9 mouse cellular contexts compared by ENCODE assay signal in genomic region chr4:134246719-134247258, GRCm38 (mm10). TPM values are rescaled to one million over a fixed set of nuclear protein-coding genes. Genes with fewer than 3 reads are reported as not detected.
DNase-seq lines count a peak whose midpoint lies in the region; ATAC-seq and TF ChIP-seq lines count a peak whose summit lies in the region.
"Had no signal": no experiment of that assay in that cellular context is flagged by ENCODE, and none has a peak within 500 bp of the region (broad histone marks: within the 10 kb centered on the region; RNA-seq: fewer than 3 reads in every experiment).

Gene Gm30191, plus strand, starts transcription at chr4:134246935.

- H3K27ac ChIP-seq in heart, embryonic 12.5 days (ENCODE audit: poor library complexity, severe bottlenecking) = no peak within 1 kb of the TSS
- no peak within 1 kb of the TSS for H3K27ac ChIP-seq in heart, adult 2 months
- H3K27ac ChIP-seq in MEL (ENCODE audit: control insufficient read depth, low read depth, low read length) = no peak within 1 kb of the TSS
- no peak within 1 kb of the TSS; the same call in 1 of the 2 replicates for H3K27ac ChIP-seq in forebrain, embryonic 15.5 days (replicated peaks)
- no peak within 1 kb of the TSS for H3K27ac ChIP-seq in liver, embryonic 14.5 days

- TF ChIP-seq CTCF in heart, adult 2 months (IDR thresholded peaks at IDR 0.05) = no peak
- TF ChIP-seq CTCF in MEL (IDR thresholded peaks at IDR 0.05 in 2 of 3, conservative IDR thresholded peaks at IDR 0.05 in 1 of 3; ENCODE audit: control insufficient read depth in 1 of 3, insufficient read depth in 1 of 3, low read depth in 2 of 3, low read length in 3 of 3, poor library complexity in 1 of 3, severe bottlenecking in 1 of 3) = no peak
- no peak for TF ChIP-seq CTCF in liver, embryonic 14.5 days (IDR thresholded peaks at IDR 0.05; ENCODE audit: low read depth)

- no peaks in the 10 kb centered on the region for H3K9me3 ChIP-seq in heart, embryonic 12.5 days (replicated peaks)
- H3K9me3 ChIP-seq in MEL (replicated peaks; ENCODE audit: insufficient read depth, low read length) = no peaks in the 10 kb centered on the region
- H3K9me3 ChIP-seq in forebrain, embryonic 15.5 days = no peaks in the 10 kb centered on the region
- H3K9me3 ChIP-seq in liver, embryonic 14.5 days (ENCODE audit: control insufficient read depth, low read length) = no peaks in the 10 kb centered on the region

- TF ChIP-seq RAD21 in MEL (IDR thresholded peaks at IDR 0.05; ENCODE audit: low read depth, low read length) = no peak

- H3K4me3 ChIP-seq in heart, embryonic 12.5 days = peak within 1 kb of the TSS; percentile 78
- no peak within 1 kb of the TSS for H3K4me3 ChIP-seq in heart, adult 2 months
- peak within 1 kb of the TSS; percentile 49 to 64 for H3K4me3 ChIP-seq in MEL (ENCODE audit: control insufficient read depth in 1 of 2, insufficient read depth in 1 of 2, low read depth in 2 of 2, low read length in 2 of 2)
- H3K4me3 ChIP-seq in forebrain, embryonic 15.5 days = peak within 1 kb of the TSS; percentile 84
- H3K4me3 ChIP-seq in liver, embryonic 14.5 days (ENCODE audit: insufficient read depth in 1 of 2, low read depth in 2 of 2, low read length in 2 of 2) = peak within 1 kb of the TSS in 1 of 2 experiments; percentile 84; a peak in 2 of 4 replicates

- H3K36me3 ChIP-seq in heart, embryonic 12.5 days = no peaks in the 10 kb centered on the region
- no peaks in the 10 kb centered on the region for H3K36me3 ChIP-seq in heart, adult 2 months (ENCODE audit: control insufficient read depth, insufficient read depth, low read length)
- H3K36me3 ChIP-seq in MEL (ENCODE audit: control insufficient read depth in 1 of 2, insufficient read depth in 2 of 2, low read length in 2 of 2) = peaks cover 0 to 3% of the 10 kb centered on the region in 2 experiments; a peak in 2 of 4 replicates
- no peaks in the 10 kb centered on the region for H3K36me3 ChIP-seq in forebrain, embryonic 15.5 days
- H3K36me3 ChIP-seq in liver, embryonic 14.5 days (replicated peaks; ENCODE audit: control insufficient read depth, insufficient read depth, low read depth) = no peaks in the 10 kb centered on the region

- H3K27me3 ChIP-seq in heart, embryonic 12.5 days (replicated peaks) = peaks cover 48% of the 10 kb centered on the region
- no peaks in the 10 kb centered on the region for H3K27me3 ChIP-seq in heart, adult 2 months (ENCODE audit: control insufficient read depth, insufficient read depth, low read length)
- no peaks in the 10 kb centered on the region for H3K27me3 ChIP-seq in MEL (ENCODE audit: control insufficient read depth in 1 of 2, insufficient read depth in 2 of 2, low read length in 2 of 2)
- H3K27me3 ChIP-seq in forebrain, embryonic 15.5 days = peaks cover 47% of the 10 kb centered on the region
- H3K27me3 ChIP-seq in liver, embryonic 14.5 days (ENCODE audit: control insufficient read depth, insufficient read depth, low read length) = peaks cover 43% of the 10 kb centered on the region

- intact Hi-C loops in heart, adult 2 months (cut with DNase I) = loop anchor here (5.0 kb wide), 1 partner anchor 221 kb away; the partner anchor contains the start of gene Stmn1

- H3K9ac ChIP-seq in heart, embryonic 12.5 days = peak within 1 kb of the TSS; percentile 57
- H3K9ac ChIP-seq in heart, adult 2 months (ENCODE audit: low read depth, low read length) = no peak within 1 kb of the TSS
- H3K9ac ChIP-seq in MEL (ENCODE audit: control insufficient read depth, low read depth, low read length, poor library complexity, severe bottlenecking) = peak within 1 kb of the TSS; percentile 69
- peak within 1 kb of the TSS; percentile 88; the same call in 1 of the 2 replicates for H3K9ac ChIP-seq in forebrain, embryonic 15.5 days (replicated peaks)
- H3K9ac ChIP-seq in liver, embryonic 14.5 days (replicated peaks) = no peak within 1 kb of the TSS

- no peak for TF ChIP-seq POLR2A in heart, adult 2 months (IDR thresholded peaks at IDR 0.05; ENCODE audit: insufficient read depth, low read depth, low read length)
- no peak for TF ChIP-seq POLR2A in MEL (IDR thresholded peaks at IDR 0.05; ENCODE audit: control insufficient read depth in 1 of 2, insufficient read depth in 1 of 2, low read depth in 1 of 2, low read length in 2 of 2, poor library complexity in 1 of 2)

- 73% methylated on average over 7 of the region's 7 CpGs for WGBS in heart, embryonic 12.5 days
- WGBS in heart, adult 2 months = 74% methylated on average over 7 of the region's 7 CpGs
- WGBS in forebrain, embryonic 15.5 days = 72% methylated on average over 7 of the region's 7 CpGs
- WGBS in liver, embryonic 14.5 days (ENCODE audit: insufficient replicate concordance) = 65% methylated on average over 7 of the region's 7 CpGs

- no peaks in the 10 kb centered on the region for H3K79me2 ChIP-seq in heart, adult 2 months (replicated peaks; ENCODE audit: control insufficient read depth, insufficient read depth, low read length)
- peaks cover 10% of the 10 kb centered on the region for H3K79me2 ChIP-seq in MEL (ENCODE audit: control insufficient read depth, insufficient read depth, low read length, poor library complexity)

- peaks cover 36% of the 10 kb centered on the region for H3K4me1 ChIP-seq in heart, embryonic 12.5 days (replicated peaks)
- peaks cover 4% of the 10 kb centered on the region for H3K4me1 ChIP-seq in heart, adult 2 months (ENCODE audit: control insufficient read depth, insufficient read depth, low read length)
- peaks cover 2 to 17% of the 10 kb centered on the region in 2 experiments; a peak in 3 of 4 replicates for H3K4me1 ChIP-seq in MEL (ENCODE audit: control insufficient read depth in 1 of 2, insufficient read depth in 2 of 2, low read length in 2 of 2)
- peaks cover 48% of the 10 kb centered on the region for H3K4me1 ChIP-seq in forebrain, embryonic 15.5 days
- H3K4me1 ChIP-seq in liver, embryonic 14.5 days (replicated peaks; ENCODE audit: control insufficient read depth in 2 of 2, insufficient read depth in 2 of 2, low read length in 1 of 2) = peaks cover 2 to 3% of the 10 kb centered on the region in 2 experiments; a peak in 2 of 4 replicates

- no peak for DNase-seq in heart, adult 2 months
- no peak for DNase-seq in MEL (ENCODE audit: low read depth, low spot score)
- DNase-seq in liver, embryonic 14.5 days (ENCODE audit: low read depth in 3 of 3, low spot score in 3 of 3) = no peak
- DNase-seq in urinary bladder, adult 18-20 months (ENCODE audit: low spot score in 2 of 2) = no peak
- DNase-seq in thymus, postnatal 14 days = no peak

- TF ChIP-seq EP300 in heart, adult 2 months (IDR thresholded peaks at IDR 0.05; ENCODE audit: insufficient read depth, low read depth, low read length) = no peak
- no peak for TF ChIP-seq EP300 in MEL (IDR thresholded peaks at IDR 0.05; ENCODE audit: low read depth in 1 of 2, low read length in 2 of 2)
- no peak for TF ChIP-seq EP300 in liver, embryonic 14.5 days (IDR thresholded peaks at IDR 0.05; ENCODE audit: low read depth)

- no peak for ATAC-seq in heart, embryonic 12.5 days (ENCODE audit: insufficient number of reproducible peaks, low FRiP score)
- no peak for ATAC-seq in forebrain, embryonic 15.5 days (replicated peaks)
- no peak for ATAC-seq in liver, embryonic 14.5 days (ENCODE audit: insufficient read depth)
- ATAC-seq in frontal cortex, adult (ENCODE audit: low TSS enrichment) = no peak

- H3K4me2 ChIP-seq in heart, embryonic 12.5 days = peak within 1 kb of the TSS; percentile 91
- peak within 1 kb of the TSS; percentile 97 for H3K4me2 ChIP-seq in forebrain, embryonic 15.5 days (replicated peaks)
- H3K4me2 ChIP-seq in liver, embryonic 14.5 days (ENCODE audit: low read depth) = peak within 1 kb of the TSS; percentile 93

TF ChIP-seq in MEL, 35 proteins besides CTCF, POLR2A, EP300 and RAD21:
- TF ChIP-seq MYB (IDR thresholded peaks at IDR 0.05; ENCODE audit: low read depth, low read length) = no peak
- no peak for TF ChIP-seq CHD2 (IDR thresholded peaks at IDR 0.05; ENCODE audit: low read length)
- TF ChIP-seq TCF12 (IDR thresholded peaks at IDR 0.05; ENCODE audit: low read depth, low read length) = no peak
- no peak for TF ChIP-seq CHD1 (IDR thresholded peaks at IDR 0.05; ENCODE audit: low read depth, low read length)
- no peak for TF ChIP-seq NELFE (IDR thresholded peaks at IDR 0.05; ENCODE audit: low read depth, low read length)
- no peak for TF ChIP-seq MEF2A (IDR thresholded peaks at IDR 0.05; ENCODE audit: extremely low read depth, insufficient replicate concordance, low read depth, low read length, poor library complexity, severe bottlenecking)
- TF ChIP-seq USF1 (IDR thresholded peaks at IDR 0.05; ENCODE audit: low read depth, low read length) = no peak
- no peak for TF ChIP-seq SIN3A (IDR thresholded peaks at IDR 0.05; ENCODE audit: low read length)
- no peak for TF ChIP-seq ZNF384 (IDR thresholded peaks at IDR 0.05; ENCODE audit: low read depth, low read length)
- no peak for TF ChIP-seq E2F4 (IDR thresholded peaks at IDR 0.05; ENCODE audit: borderline replicate concordance, low read depth, low read length)
- no peak for TF ChIP-seq RCOR1 (IDR thresholded peaks at IDR 0.05; ENCODE audit: low read depth, low read length)
- no peak for TF ChIP-seq TAL1 (IDR thresholded peaks at IDR 0.05; ENCODE audit: low read length)
- no peak for TF ChIP-seq ETS1 (IDR thresholded peaks at IDR 0.05; ENCODE audit: low read depth, low read length)
- no peak for TF ChIP-seq GATA1 (IDR thresholded peaks at IDR 0.05; ENCODE audit: low read depth, low read length)
- no peak for TF ChIP-seq MAZ (IDR thresholded peaks at IDR 0.05; ENCODE audit: low read depth, low read length)
- no peak for TF ChIP-seq TBP (IDR thresholded peaks at IDR 0.05; ENCODE audit: low read depth, low read length)
- no peak for TF ChIP-seq POLR2AphosphoS2 (IDR thresholded peaks at IDR 0.05; ENCODE audit: low read length)
- TF ChIP-seq ZC3H11A (IDR thresholded peaks at IDR 0.05; ENCODE audit: low read depth, low read length) = no peak
- TF ChIP-seq GABPA (IDR thresholded peaks at IDR 0.05; ENCODE audit: low read depth, low read length) = no peak
- no peak for TF ChIP-seq NRF1 (IDR thresholded peaks at IDR 0.05; ENCODE audit: insufficient read depth, low read depth, low read length, poor library complexity, severe bottlenecking)
TF ChIP-seq in MEL: peak in this region for 0.

RNA-seq across cellular contexts. Expression of gene Gm30191, which starts in this region (rescaled TPM):
- polyA plus RNA-seq in heart, embryonic 12.5 days (2016; fragmentation: Nextera tagmentation; extraction: Ambion mirVana) = not detected in 2 replicates
- not detected for total RNA-seq in heart, adult 2 months (2021)
- polyA plus RNA-seq in heart, adult 2 months (2012; rRNA removed) = not detected in 2 replicates
- not detected in 2 replicates for total RNA-seq in MEL (2012; rRNA removed)
- polyA plus RNA-seq in MEL (2012; ENCODE audit: insufficient read depth in 1 of 2, insufficient read length in 2 of 2, low read depth in 1 of 2, low replicate concordance in 2 of 2, missing spikeins in 1 of 2) = not detected
- not detected in 2 replicates for polyA plus RNA-seq in forebrain, embryonic 15.5 days (2015; fragmentation: Nextera tagmentation; extraction: Ambion mirVana)
- polyA plus RNA-seq in liver, embryonic 14.5 days (2012; rRNA removed) = not detected in 2 replicates
- polyA plus RNA-seq in liver, embryonic 14.5 days (2014; fragmentation: Nextera tagmentation; extraction: Ambion mirVana) = not detected in 2 replicates
- total RNA-seq: ES-E14 had no signal

Comparison
In these comparisons a context has a peak if more than half of its experiments do, and no peak if none do; other contexts are left out.
1. H3K9ac ChIP-seq: peak in heart, embryonic 12.5 days (single experiment), MEL (single experiment) and forebrain, embryonic 15.5 days (single experiment); none in heart, adult 2 months (single experiment) and liver, embryonic 14.5 days (single experiment).
2. Peak in every context shown above with its lines, with median percentiles within 50 percentile points of each other: H3K4me2 ChIP-seq.